Mouse (Mus musculus) liver, embryonic 15.5 days (tissue): ENCODE results near the gene Camta1. TPM values are rescaled to one million over a fixed set of nuclear protein-coding genes. Genes with fewer than 3 reads are reported as not detected.

Experiments used
- ATAC-seq: fragments of 200-750 bp; cut with Nextera tagmentation; 2 replicates; pipeline ENCODE4 v1.8.0; 2017; ENCODE audit warnings: moderate number of reproducible peaks, mild to moderate bottlenecking, moderate library complexity; ENCODE audit not compliant: insufficient read depth
- H3K27ac ChIP-seq: fragments of 300-500 bp; sonication (generic); replicated peaks from 2 replicates; pipeline ENCODE4 v1.5.1; 2015; ENCODE audit warnings: mild to moderate bottlenecking, inconsistent platforms
- H3K27me3 ChIP-seq: fragments of 300-500 bp; sonication (generic); 2 replicates; pipeline ENCODE4 v1.6.1; 2015; ENCODE audit warnings: mild to moderate bottlenecking, inconsistent platforms
- H3K36me3 ChIP-seq: fragments of 300-500 bp; sonication (generic); replicated peaks from 2 replicates; pipeline ENCODE4 v1.6.1; 2015; ENCODE audit warnings: moderate library complexity, mild to moderate bottlenecking, inconsistent platforms
- H3K4me1 ChIP-seq: fragments of 300-500 bp; sonication (generic); replicated peaks from 2 replicates; pipeline ENCODE4 v1.6.1; 2015; ENCODE audit warnings: inconsistent platforms
- H3K4me2 ChIP-seq: fragments of 300-500 bp; sonication (generic); 2 replicates; pipeline ENCODE4 v1.6.1; 2015; ENCODE audit warnings: moderate library complexity, mild to moderate bottlenecking, inconsistent platforms
- H3K4me3 ChIP-seq: fragments of 300-500 bp; sonication (generic); replicated peaks from 2 replicates; pipeline ENCODE4 v1.5.1; 2015; ENCODE audit warnings: mild to moderate bottlenecking, inconsistent platforms
- H3K9ac ChIP-seq: fragments of 300-500 bp; sonication (generic); 2 replicates; pipeline ENCODE4 v1.6.1; 2015; ENCODE audit warnings: moderate library complexity, mild to moderate bottlenecking, inconsistent platforms
- H3K9me3 ChIP-seq: fragments of 300-500 bp; sonication (generic); replicated peaks from 2 replicates; pipeline ENCODE4 v1.6.1; 2016; ENCODE audit warnings: inconsistent platforms
- WGBS: fragments of 180-500 bp; shearing (Covaris S2); methylation state at CpG from one replicate; pipeline ENCODE4 v1.1.7; 2015; ENCODE audit warnings: mixed read lengths; ENCODE audit not compliant: insufficient replicate concordance; 5-methylcytosine and 5-hydroxymethylcytosine counted together
- polyA plus RNA-seq: library from polyadenylated mRNA; unstranded; fragments of >200 nt; fragmentation: Nextera tagmentation; extraction: Ambion mirVana; gene quantifications from 2 replicates; pipeline ENCODE4 v1.2.1, GENCODE M21; 2015

Camta1 gene
- polyA plus RNA-seq, 1 experiment from 2014 or later: 31.1 TPM

GRCm38 (mm10) chr4:150898716-150899365 is 962.8 kb downstream of the Camta1 start:
- no peak for ATAC-seq
- WGBS: 52% methylated on average over 13 of the region's 13 CpGs
- peaks cover 20% of the 10 kb centered on the region for H3K4me1 ChIP-seq

GRCm38 (mm10) chr4:150896896-150897624 is 964.6 kb downstream of the Camta1 start:
- Histone ChIP-seq H3K9me3 (no peaks in the 10 kb centered on the region), H3K27ac (no peak overlapping the region), H3K36me3 (peaks cover 57% of the 10 kb centered on the region), H3K9ac (no peak overlapping the region), H3K4me3 (no peak overlapping the region), H3K4me2 (no peak overlapping the region), H3K27me3 (no peaks in the 10 kb centered on the region), H3K4me1 (peaks cover 20% of the 10 kb centered on the region)
- no peak for ATAC-seq
- 82% methylated on average over 26 of the region's 26 CpGs for WGBS

More at GRCm38 (mm10) chr4:150898716-150899365, 962.8 kb downstream of the Camta1 start:
- Histone ChIP-seq H3K9ac (no peak overlapping the region), H3K36me3 (peaks cover 75% of the 10 kb centered on the region), H3K9me3 (no peaks in the 10 kb centered on the region), H3K27me3 (no peaks in the 10 kb centered on the region), H3K4me3 (no peak overlapping the region), H3K4me2 (no peak overlapping the region), H3K27ac (no peak overlapping the region)

GRCm38 (mm10) chr4:150894718-150895501 is 966.8 kb downstream of the Camta1 start:
- Histone ChIP-seq H3K4me2 (no peak overlapping the region), H3K9me3 (no peaks in the 10 kb centered on the region), H3K9ac (no peak overlapping the region), H3K36me3 (peaks cover 36% of the 10 kb centered on the region), H3K4me1 (peaks cover 24% of the 10 kb centered on the region), H3K4me3 (no peak overlapping the region), H3K27me3 (no peaks in the 10 kb centered on the region), H3K27ac (no peak overlapping the region)
- whole genome bisulfite sequencing: 45% methylated on average over 8 of the region's 8 CpGs
- 0 out of 2 replicates have a peak, but pooled peaks have one; percentile 21 for ATAC-seq

- Histone ChIP-seq H3K36me3 (peaks cover 5% of the 10 kb centered on the region; the same call in 1 of the 2 replicates), H3K4me3 (no peak overlapping the region), H3K9ac (no peak overlapping the region), H3K9me3 (no peaks in the 10 kb centered on the region), H3K4me1 (peaks cover 23% of the 10 kb centered on the region), H3K27ac (no peak overlapping the region), H3K27me3 (no peaks in the 10 kb centered on the region), H3K4me2 (no peak overlapping the region)
- ATAC-seq: no peak
- 17% methylated on average over 5 of the region's 5 CpGs for WGBS
Measured at GRCm38 (mm10) chr4:150891308-150891707, 970.4 kb downstream of the Camta1 start.

GRCm38 (mm10) chr4:150889955-150890315 is 971.7 kb downstream of the Camta1 start:
- Histone ChIP-seq H3K9ac (no peak overlapping the region), H3K36me3 (no peaks in the 10 kb centered on the region), H3K4me3 (no peak overlapping the region), H3K4me2 (peak overlapping the region; percentile 29; the same call in 1 of the 2 replicates), H3K9me3 (no peaks in the 10 kb centered on the region), H3K27ac (peak overlapping the region; percentile 64), H3K4me1 (peaks cover 14% of the 10 kb centered on the region), H3K27me3 (no peaks in the 10 kb centered on the region)
- WGBS: 72% methylated on average over 13 of the region's 13 CpGs
- ATAC-seq: no peak

- peak overlapping the region; percentile 29; the same call in 1 of the 2 replicates for H3K4me2 ChIP-seq
- no peak for ATAC-seq
- no peaks in the 10 kb centered on the region for H3K27me3 ChIP-seq
- H3K4me3 ChIP-seq: no peak overlapping the region
- WGBS: 48% methylated on average over 20 of the region's 20 CpGs
- H3K9ac ChIP-seq: no peak overlapping the region
- peaks cover 12% of the 10 kb centered on the region for H3K4me1 ChIP-seq
- peak overlapping the region; percentile 64 for H3K27ac ChIP-seq
- H3K9me3 ChIP-seq: no peaks in the 10 kb centered on the region
- H3K36me3 ChIP-seq: no peaks in the 10 kb centered on the region
Measured at GRCm38 (mm10) chr4:150889273-150889954, 972.3 kb downstream of the Camta1 start.

- Histone ChIP-seq H3K27ac (peak overlapping the region; percentile 33; the same call in 1 of the 2 replicates), H3K4me2 (no peak overlapping the region), H3K9me3 (no peaks in the 10 kb centered on the region), H3K36me3 (no peaks in the 10 kb centered on the region), H3K9ac (no peak overlapping the region), H3K4me1 (peaks cover 11% of the 10 kb centered on the region), H3K27me3 (no peaks in the 10 kb centered on the region), H3K4me3 (no peak overlapping the region)
- ATAC-seq: no peak; the same call in 1 of the 2 replicates
- WGBS: 69% methylated on average over 4 of the region's 4 CpGs
Measured at GRCm38 (mm10) chr4:150888492-150888891, 973.2 kb downstream of the Camta1 start.

GRCm38 (mm10) chr4:150887903-150888302 is 973.8 kb downstream of the Camta1 start:
- H3K36me3 ChIP-seq: no peaks in the 10 kb centered on the region
- no peak overlapping the region for H3K9ac ChIP-seq
- ATAC-seq: no peak
- no peaks in the 10 kb centered on the region for H3K27me3 ChIP-seq
- H3K27ac ChIP-seq: no peak overlapping the region
- no peak overlapping the region for H3K4me2 ChIP-seq
- WGBS: 66% methylated on average over 5 of the region's 5 CpGs
- H3K4me1 ChIP-seq: peaks cover 11% of the 10 kb centered on the region
- no peaks in the 10 kb centered on the region for H3K9me3 ChIP-seq
- no peak overlapping the region for H3K4me3 ChIP-seq

GRCm38 (mm10) chr4:150882632-150883031 is 979.0 kb downstream of the Camta1 start:
- H3K27ac ChIP-seq: no peak overlapping the region
- H3K4me1 ChIP-seq: no peaks in the 10 kb centered on the region; the same call in 1 of the 2 replicates
- peaks cover 14% of the 10 kb centered on the region; the same call in 1 of the 2 replicates for H3K9me3 ChIP-seq
- no peak overlapping the region for H3K9ac ChIP-seq
- no peaks in the 10 kb centered on the region for H3K27me3 ChIP-seq
- no peak for ATAC-seq
- H3K36me3 ChIP-seq: no peaks in the 10 kb centered on the region
- 47% methylated on average over 5 of the region's 5 CpGs for WGBS
- H3K4me2 ChIP-seq: no peak overlapping the region
- no peak overlapping the region for H3K4me3 ChIP-seq

GRCm38 (mm10) chr4:150880364-150880763 is 981.3 kb downstream of the Camta1 start:
- Histone ChIP-seq H3K4me3 (no peak overlapping the region), H3K27ac (no peak overlapping the region), H3K4me2 (no peak overlapping the region), H3K36me3 (no peaks in the 10 kb centered on the region), H3K4me1 (no peaks in the 10 kb centered on the region), H3K27me3 (no peaks in the 10 kb centered on the region), H3K9me3 (peaks cover 14% of the 10 kb centered on the region; the same call in 1 of the 2 replicates), H3K9ac (no peak overlapping the region)
- 67% methylated on average over 5 of the region's 5 CpGs for WGBS
- no peak for ATAC-seq
